Mouse (Mus musculus) gastrocnemius, adult 8-10 months (tissue): ENCODE measurements around the gene Grm7. TPM values are rescaled to one million over a fixed set of nuclear protein-coding genes. Genes with fewer than 3 reads are reported as not detected.
A peak's percentile ranks its signal among the peaks of the same experiment; 100 is the strongest.

Experiments
- DNase-seq, 2 experiments: peaks; one replicate each; pipeline ENCODE4 v3.0.0; 2022; ENCODE audit warnings: low spot score in 2 of 2
- total RNA-seq, 4 experiments: library from RNA; stranded (reverse); gene quantifications; 2 replicates each; pipeline ENCODE4 v1.2.4; 2022

Grm7 gene
- total RNA-seq, 4 experiments from 2014 or later = not detected

- DNase-seq = no peak
Measured at GRCm38 (mm10) chr6:111559459-111559858, 914.1 kb downstream of the Grm7 start.

- DNase-seq = no peak
Measured at GRCm38 (mm10) chr6:111561347-111561746, 916.0 kb downstream of the Grm7 start.

- no peak for DNase-seq
Measured at GRCm38 (mm10) chr6:111571471-111572088, 926.2 kb downstream of the Grm7 start.

GRCm38 (mm10) chr6:111584851-111585250, 939.5 kb downstream of the Grm7 start:
- DNase-seq = peak; percentile 26 to 27

- DNase-seq = no peak
Measured at GRCm38 (mm10) chr6:111587572-111587971, 942.2 kb downstream of the Grm7 start.

- no peak for DNase-seq
Measured at GRCm38 (mm10) chr6:111601892-111602654, 956.7 kb downstream of the Grm7 start.

- no peak for DNase-seq
Measured at GRCm38 (mm10) chr6:111610396-111610795, 965.0 kb downstream of the Grm7 start.

- DNase-seq = no peak
Measured at GRCm38 (mm10) chr6:111613834-111614233, 968.5 kb downstream of the Grm7 start.
